Mouse (Mus musculus): ENCODE measurements around the gene 1700028K03Rik.

The 1700028K03Rik gene

GRCm38 (mm10) chr5:107545927-107546326 lies 11.4 kb downstream of the 1700028K03Rik start:
- no peak for DNase-seq (ENCODE audit: low spot score in 2 of 2)

GRCm38 (mm10) chr5:107547955-107548354 lies 13.4 kb downstream of the 1700028K03Rik start:
- DNase-seq (ENCODE audit: low spot score in 2 of 2): no peak

GRCm38 (mm10) chr5:107548444-107548843 lies 13.9 kb downstream of the 1700028K03Rik start:
- DNase-seq (ENCODE audit: low spot score in 2 of 2): no peak

- DNase-seq (ENCODE audit: low spot score in 2 of 2): no peak
These were observed 19.8 kb downstream of the 1700028K03Rik start for GRCm38 (mm10) chr5:107554336-107554735.

- no peak for DNase-seq (ENCODE audit: low spot score in 2 of 2)
These were observed 22.5 kb downstream of the 1700028K03Rik start for GRCm38 (mm10) chr5:107556969-107557368.

GRCm38 (mm10) chr5:107569148-107569547 lies 34.6 kb downstream of the 1700028K03Rik start:
- DNase-seq (ENCODE audit: low spot score in 2 of 2): no peak

GRCm38 (mm10) chr5:107597301-107598077 lies 63.0 kb downstream of the 1700028K03Rik start, which contains the start of the genes Rpap2 and Glmn:
Gene Rpap2, plus strand, starts transcription at chr5:107597373.
Gene Glmn, minus strand, starts transcription at chr5:107597888.
- peak; percentile 50 to 84 for DNase-seq (ENCODE audit: low spot score in 2 of 2)

- no peak for DNase-seq (ENCODE audit: low spot score in 2 of 2)
These were observed 63.9 kb downstream of the 1700028K03Rik start for GRCm38 (mm10) chr5:107598380-107598779.
